ENCODE assay signal across 30 mouse cellular contexts in genomic region chr16:84698708-84699107, GRCm38 (mm10). TPM values are rescaled to one million over a fixed set of nuclear protein-coding genes. Genes with fewer than 3 reads are reported as not detected.
DNase-seq lines count a peak whose midpoint lies in the region; ATAC-seq and TF ChIP-seq lines count a peak whose summit lies in the region.
"Had no signal": no experiment of that assay in that cellular context is flagged by ENCODE, and none has a peak within 500 bp of the region (broad histone marks: within the 10 kb centered on the region; RNA-seq: fewer than 3 reads in every experiment).

No protein-coding gene starts in this region.

- ATAC-seq in common myeloid progenitor, adult 5-6 weeks (replicated peaks; ENCODE audit: low read depth, poor library complexity, severe bottlenecking), result peak; percentile 91
- ATAC-seq in lung, postnatal 0 days, result no peak
- ATAC-seq: forebrain, embryonic 14.5 days; intestine, postnatal 0 days; liver, postnatal 0 days; midbrain, embryonic 13.5 days had no signal

- peaks cover 5% of the 10 kb centered on the region for H3K4me1 ChIP-seq in forebrain, embryonic 10.5 days
- H3K4me1 ChIP-seq in lung, postnatal 0 days (ENCODE audit: insufficient read depth, low read depth, low read length), result no peaks in the 10 kb centered on the region
- H3K4me1 ChIP-seq: embryonic facial prominence, embryonic 13.5 days; heart, embryonic 12.5 days; limb, embryonic 12.5 days had no signal

- DNase-seq in adrenal gland, adult 8-10 months, result peak; percentile 13
- no peak for DNase-seq in adrenal gland, postnatal 10 days
- peak; percentile 77 for DNase-seq in MEL-GATA-1-ER (ENCODE audit: extremely low read depth, low read depth)
- no peak for DNase-seq in forebrain, embryonic 10.5 days (ENCODE audit: extremely low spot score, low spot score)
- no peak for DNase-seq in lung, postnatal 0 days (ENCODE audit: low spot score)
- DNase-seq in kidney, adult 11 months, result no peak
- DNase-seq: B cell, adult 2 months; cerebellum, adult 11 months; cerebellum, postnatal 10 days; embryo, embryonic 11 days; gastrocnemius, postnatal 14 days; heart, adult 18-20 months; heart, postnatal 10 days; kidney, postnatal 4 days; liver, postnatal 0 days; lung, postnatal 10 days; thymus, adult 18-20 months; thymus, postnatal 36 days had no signal

- H3K27ac ChIP-seq in forebrain, embryonic 10.5 days, result no peak overlapping the region
- H3K27ac ChIP-seq in lung, postnatal 0 days (ENCODE audit: low read length), result no peak overlapping the region
- H3K27ac ChIP-seq: embryonic facial prominence, embryonic 13.5 days; hindbrain, embryonic 12.5 days; kidney, embryonic 15.5 days; limb, embryonic 12.5 days; midbrain, embryonic 13.5 days; neural tube, embryonic 13.5 days had no signal

- TF ChIP-seq EP300 in lung, postnatal 0 days (IDR thresholded peaks at IDR 0.05), result no peak

- peaks cover 3% of the 10 kb centered on the region for H3K79me2 ChIP-seq in myocyte (ENCODE audit: control insufficient read depth, insufficient read depth)

- no peak overlapping the region for H3K9ac ChIP-seq in lung, postnatal 0 days (replicated peaks; ENCODE audit: low read depth)
- H3K9ac ChIP-seq: embryonic facial prominence, embryonic 13.5 days; heart, embryonic 12.5 days; hindbrain, embryonic 12.5 days; kidney, embryonic 15.5 days; limb, embryonic 12.5 days; liver, postnatal 0 days; midbrain, embryonic 13.5 days; neural tube, embryonic 13.5 days had no signal

- H3K9me3 ChIP-seq in forebrain, embryonic 10.5 days, result no peaks in the 10 kb centered on the region
- no peaks in the 10 kb centered on the region for H3K9me3 ChIP-seq in lung, postnatal 0 days (ENCODE audit: low read length)
- H3K9me3 ChIP-seq: embryonic facial prominence, embryonic 13.5 days; heart, embryonic 12.5 days; hindbrain, embryonic 12.5 days; kidney, embryonic 15.5 days; limb, embryonic 12.5 days; midbrain, embryonic 13.5 days; neural tube, embryonic 13.5 days had no signal

- H3ac ChIP-seq in myocyte (ENCODE audit: control insufficient read depth, insufficient read length), result no peak overlapping the region

- no peaks in the 10 kb centered on the region for H3K27me3 ChIP-seq in myocyte (ENCODE audit: control insufficient read depth, insufficient read depth, insufficient read length)
- peaks cover 14% of the 10 kb centered on the region for H3K27me3 ChIP-seq in forebrain, embryonic 10.5 days (ENCODE audit: poor library complexity, severe bottlenecking)
- no peaks in the 10 kb centered on the region; the same call in 1 of the 2 replicates for H3K27me3 ChIP-seq in lung, postnatal 0 days (replicated peaks; ENCODE audit: insufficient read depth, low read length)
- H3K27me3 ChIP-seq: heart, embryonic 12.5 days; kidney, embryonic 15.5 days; limb, embryonic 12.5 days had no signal

- H3K4me3 ChIP-seq in myocyte, result no peak overlapping the region
- H3K4me3 ChIP-seq in forebrain, embryonic 10.5 days, result no peak overlapping the region
- H3K4me3 ChIP-seq in lung, postnatal 0 days (ENCODE audit: low read depth, low read length), result no peak overlapping the region
- H3K4me3 ChIP-seq: embryonic facial prominence, embryonic 13.5 days; heart, embryonic 12.5 days; hindbrain, embryonic 12.5 days; kidney, embryonic 15.5 days; limb, embryonic 12.5 days; midbrain, embryonic 13.5 days; neural tube, embryonic 13.5 days had no signal

- 72% methylated on average over 6 of the region's 6 CpGs for WGBS in forebrain, embryonic 10.5 days
- WGBS in lung, postnatal 0 days, result 56% methylated on average over 6 of the region's 6 CpGs

- TF ChIP-seq POLR2A in myocyte (IDR thresholded peaks at IDR 0.05; ENCODE audit: insufficient read length, low read depth), result no peak

- H3K4me2 ChIP-seq in myocyte (ENCODE audit: low read depth), result peak overlapping the region; percentile 25
- no peak overlapping the region for H3K4me2 ChIP-seq in lung, postnatal 0 days (replicated peaks; ENCODE audit: low read depth, low read length)
- H3K4me2 ChIP-seq: embryonic facial prominence, embryonic 13.5 days; heart, embryonic 12.5 days; hindbrain, embryonic 12.5 days; kidney, embryonic 15.5 days; limb, embryonic 12.5 days; liver, embryonic 11.5 days; midbrain, embryonic 13.5 days; neural tube, embryonic 13.5 days had no signal

- no peaks in the 10 kb centered on the region for H3K36me3 ChIP-seq in myocyte (ENCODE audit: control insufficient read depth, insufficient read depth)
- H3K36me3 ChIP-seq in forebrain, embryonic 10.5 days (replicated peaks), result no peaks in the 10 kb centered on the region
- H3K36me3 ChIP-seq in lung, postnatal 0 days (ENCODE audit: insufficient read depth, low read length), result no peaks in the 10 kb centered on the region
- H3K36me3 ChIP-seq: embryonic facial prominence, embryonic 13.5 days; heart, embryonic 12.5 days; hindbrain, embryonic 12.5 days; kidney, embryonic 15.5 days; limb, embryonic 12.5 days; midbrain, embryonic 13.5 days; neural tube, embryonic 13.5 days had no signal

- no peak for TF ChIP-seq CTCF in lung, postnatal 0 days (IDR thresholded peaks at IDR 0.05)

TF ChIP-seq in myocyte, 11 proteins besides CTCF, POLR2A, EP300 and RAD21:
- TF ChIP-seq CEBPB (IDR thresholded peaks at IDR 0.05; ENCODE audit: insufficient read depth, poor library complexity, severe bottlenecking), result no peak
- no peak for TF ChIP-seq SRF (IDR thresholded peaks at IDR 0.05; ENCODE audit: control insufficient read depth, insufficient read length, low read depth)
- no peak for TF ChIP-seq TCF3 (IDR thresholded peaks at IDR 0.05; ENCODE audit: insufficient read length, low read depth)
- TF ChIP-seq USF1 (IDR thresholded peaks at IDR 0.05; ENCODE audit: low read depth), result no peak
- no peak for TF ChIP-seq MYOG (IDR thresholded peaks at IDR 0.05; ENCODE audit: control insufficient read depth in 1 of 3, insufficient read depth in 1 of 3, insufficient read length in 2 of 3, low read depth in 2 of 3)
- TF ChIP-seq TCF12 (IDR thresholded peaks at IDR 0.05; ENCODE audit: insufficient read depth, poor library complexity, severe bottlenecking), result no peak
- TF ChIP-seq E2F4 (IDR thresholded peaks at IDR 0.05; ENCODE audit: insufficient read depth), result no peak

RNA-seq across cellular contexts. Expression of gene Mrpl39, which starts 36.8 kb away (rescaled TPM):
- 10 to 100 TPM; 37.0 to 43.3 (median 40.7) TPM for total RNA-seq in adrenal gland, adult 8-10 months (2022)
- 10 to 100 TPM; 48.7 to 51.8 TPM for total RNA-seq in adrenal gland, postnatal 10 days (2021)
- 54.5 and 56.5 TPM in 2 replicates for total RNA-seq in common myeloid progenitor, adult 5-6 weeks (2017)
- polyA plus RNA-seq in myocyte (2012; fragmentation: generic; extraction: Trizol), result 36.6 TPM
- 60.5 and 61.0 TPM in 2 replicates for polyA plus RNA-seq in forebrain, embryonic 10.5 days (2016; fragmentation: Nextera tagmentation; extraction: Ambion mirVana)
- 27.0 and 29.4 TPM in 2 replicates for polyA plus RNA-seq in lung, postnatal 0 days (2015; fragmentation: Nextera tagmentation; extraction: Ambion mirVana)

Comparison
In these comparisons a context has a peak if more than half of its experiments do, and no peak if none do; other contexts are left out.
1. DNase-seq: peak in adrenal gland, adult 8-10 months (single experiment) and MEL-GATA-1-ER (single experiment); none in adrenal gland, postnatal 10 days (single experiment), forebrain, embryonic 10.5 days (single experiment), lung, postnatal 0 days (single experiment) and kidney, adult 11 months (single experiment).